Mouse (Mus musculus): ENCODE results near the gene Olfr1087.
"Not testable (repeated sequence)": the region's sequence is repeated elsewhere in the genome, so short reads cannot be mapped to it uniquely, and the experiment has no call there.

Olfr1087 gene

GRCm38 (mm10) chr2:86698295-86698694 is at the start of gene Olfr1087:
Gene Olfr1087 (minus strand): TSS chr2:86698395.
- no peak for DNase-seq (ENCODE audit: low spot score)

- no peak for DNase-seq (ENCODE audit: low spot score)
Measured at GRCm38 (mm10) chr2:86733601-86734000, 35.4 kb upstream of the Olfr1087 start, which contains the start of gene Olfr1089. Gene Olfr1089 (minus strand): TSS chr2:86733701.

GRCm38 (mm10) chr2:86679992-86680391 is 18.2 kb downstream of the Olfr1087 start, which contains the start of gene Olfr1086:
Gene Olfr1086 (minus strand): TSS chr2:86680092.
- DNase-seq (ENCODE audit: low spot score) = no peak

- no peak for DNase-seq (ENCODE audit: low spot score)
Measured at GRCm38 (mm10) chr2:86661919-86662318, 36.3 kb downstream of the Olfr1087 start, which contains the start of gene Olfr1085. Gene Olfr1085 (minus strand): TSS chr2:86662019.

GRCm38 (mm10) chr2:86639625-86640024 is 58.6 kb downstream of the Olfr1087 start, which contains the start of gene Olfr1084:
Gene Olfr1084 (minus strand): TSS chr2:86639725.
- DNase-seq (ENCODE audit: low spot score) = not testable (repeated sequence)

All from ovary, adult 18-20 months (tissue).